Mouse (Mus musculus) heart, embryonic 13.5 days (tissue): Measurements from ENCODE around the gene Lipe. TPM values are rescaled to one million over a fixed set of nuclear protein-coding genes. Genes with fewer than 3 reads are reported as not detected.

ENCODE experiments used
- ATAC-seq: fragments of 200-750 bp; cut with Nextera tagmentation; 2 replicates; pipeline ENCODE4 v1.8.0; 2017; ENCODE audit warnings: moderate TSS enrichment; ENCODE audit not compliant: insufficient number of reproducible peaks, low FRiP score, low TSS enrichment; ENCODE audit errors: extremely low read depth
- H3K27ac ChIP-seq: fragments of 300-500 bp; sonication (generic); replicated peaks from 2 replicates; pipeline ENCODE4 v1.5.1; 2015; ENCODE audit warnings: moderate library complexity, mild to moderate bottlenecking, inconsistent platforms
- H3K27me3 ChIP-seq: fragments of 300-500 bp; sonication (generic); replicated peaks from 2 replicates; pipeline ENCODE4 v1.6.1; 2015; ENCODE audit warnings: mild to moderate bottlenecking, inconsistent platforms
- H3K36me3 ChIP-seq: fragments of 300-500 bp; sonication (generic); 2 replicates; pipeline ENCODE4 v1.6.1; 2015; ENCODE audit warnings: mild to moderate bottlenecking, inconsistent platforms
- H3K4me1 ChIP-seq: fragments of 300-500 bp; sonication (generic); 2 replicates; pipeline ENCODE4 v1.6.1; 2015; ENCODE audit warnings: inconsistent platforms
- H3K4me2 ChIP-seq: fragments of 300-500 bp; sonication (generic); 2 replicates; pipeline ENCODE4 v1.6.1; 2015; ENCODE audit warnings: inconsistent platforms, mild to moderate bottlenecking, moderate library complexity
- H3K4me3 ChIP-seq: fragments of 300-500 bp; sonication (generic); 2 replicates; pipeline ENCODE4 v1.5.1; 2015; ENCODE audit warnings: moderate library complexity, mild to moderate bottlenecking, inconsistent platforms
- H3K9ac ChIP-seq: fragments of 300-500 bp; sonication (generic); 2 replicates; pipeline ENCODE4 v1.6.1; 2015; ENCODE audit warnings: inconsistent platforms, mild to moderate bottlenecking, moderate library complexity
- H3K9me3 ChIP-seq: fragments of 300-500 bp; sonication (generic); 2 replicates; pipeline ENCODE4 v1.6.1; 2016; ENCODE audit warnings: inconsistent platforms
- WGBS: fragments of 180-500 bp; shearing (Covaris S2); methylation state at CpG from one replicate; pipeline ENCODE4 v1.1.7; 2015; ENCODE audit warnings: mixed read lengths; 5-methylcytosine and 5-hydroxymethylcytosine counted together
- polyA plus RNA-seq: library from polyadenylated mRNA; unstranded; fragments of >200 nt; fragmentation: Nextera tagmentation; extraction: Ambion mirVana; gene quantifications from 2 replicates; pipeline ENCODE4 v1.2.1, GENCODE M21; 2015

The Lipe gene
- polyA plus RNA-seq = 5.7 and 6.9 TPM in 2 replicates

- Histone ChIP-seq H3K4me3 (no peak within 1 kb of the TSS), H3K4me2 (no peak within 1 kb of the TSS), H3K36me3 (no peaks in the 10 kb centered on the region), H3K9me3 (no peaks in the 10 kb centered on the region), H3K27ac (no peak within 1 kb of the TSS), H3K27me3 (no peaks in the 10 kb centered on the region), H3K4me1 (peaks cover 25% of the 10 kb centered on the region), H3K9ac (no peak within 1 kb of the TSS)
- ATAC-seq = no peak
- 73% methylated on average over 1 of the region's 1 CpGs for WGBS
Measured at GRCm38 (mm10) chr7:25398610-25399009, at the start of gene Lipe. Lipe (minus strand) TSS chr7:25398710.

- Histone ChIP-seq H3K36me3 (no peaks in the 10 kb centered on the region), H3K27ac (no peak overlapping the region), H3K9ac (no peak overlapping the region), H3K4me1 (no peaks in the 10 kb centered on the region), H3K27me3 (no peaks in the 10 kb centered on the region), H3K9me3 (no peaks in the 10 kb centered on the region), H3K4me3 (no peak overlapping the region), H3K4me2 (no peak overlapping the region)
- ATAC-seq = no peak
- 74% methylated on average over 6 of the region's 6 CpGs for WGBS
Measured at GRCm38 (mm10) chr7:25440816-25441153, 42.3 kb upstream of the Lipe start.

GRCm38 (mm10) chr7:25439978-25440815, 41.7 kb upstream of the Lipe start:
- H3K9me3 ChIP-seq = no peaks in the 10 kb centered on the region
- no peak overlapping the region for H3K4me3 ChIP-seq
- H3K9ac ChIP-seq = no peak overlapping the region
- H3K4me1 ChIP-seq = no peaks in the 10 kb centered on the region
- H3K27me3 ChIP-seq = no peaks in the 10 kb centered on the region
- no peak overlapping the region for H3K4me2 ChIP-seq
- WGBS = 76% methylated on average over 9 of the region's 9 CpGs
- H3K36me3 ChIP-seq = no peaks in the 10 kb centered on the region
- ATAC-seq = no peak
- no peak overlapping the region for H3K27ac ChIP-seq

- no peak overlapping the region for H3K4me3 ChIP-seq
- no peak overlapping the region for H3K4me2 ChIP-seq
- ATAC-seq = no peak
- no peaks in the 10 kb centered on the region for H3K4me1 ChIP-seq
- H3K9ac ChIP-seq = no peak overlapping the region
- 73% methylated on average over 8 of the region's 8 CpGs for WGBS
- H3K9me3 ChIP-seq = no peaks in the 10 kb centered on the region
- H3K27me3 ChIP-seq = no peaks in the 10 kb centered on the region
- no peaks in the 10 kb centered on the region for H3K36me3 ChIP-seq
- H3K27ac ChIP-seq = no peak overlapping the region
Measured at GRCm38 (mm10) chr7:25439124-25439822, 40.8 kb upstream of the Lipe start.

GRCm38 (mm10) chr7:25436704-25437103, 38.2 kb upstream of the Lipe start:
- no peaks in the 10 kb centered on the region for H3K9me3 ChIP-seq
- H3K36me3 ChIP-seq = no peaks in the 10 kb centered on the region
- 76% methylated on average over 2 of the region's 2 CpGs for WGBS
- no peak for ATAC-seq
- H3K4me3 ChIP-seq = no peak overlapping the region
- H3K4me1 ChIP-seq = no peaks in the 10 kb centered on the region
- H3K27ac ChIP-seq = peak overlapping the region; percentile 43; the same call in 1 of the 2 replicates
- H3K27me3 ChIP-seq = no peaks in the 10 kb centered on the region
- no peak overlapping the region for H3K9ac ChIP-seq
- no peak overlapping the region for H3K4me2 ChIP-seq

- no peaks in the 10 kb centered on the region for H3K4me1 ChIP-seq
- H3K36me3 ChIP-seq = no peaks in the 10 kb centered on the region
- no peak overlapping the region for H3K4me2 ChIP-seq
- H3K4me3 ChIP-seq = no peak overlapping the region
- no peak overlapping the region for H3K9ac ChIP-seq
- no peak for ATAC-seq
- H3K27me3 ChIP-seq = no peaks in the 10 kb centered on the region
- 65% methylated on average over 6 of the region's 6 CpGs for WGBS
- no peaks in the 10 kb centered on the region for H3K9me3 ChIP-seq
- H3K27ac ChIP-seq = peak overlapping the region; percentile 43; the same call in 1 of the 2 replicates
Measured at GRCm38 (mm10) chr7:25436226-25436625, 37.7 kb upstream of the Lipe start.

- Histone ChIP-seq H3K4me2 (no peak overlapping the region), H3K4me3 (no peak overlapping the region), H3K27me3 (no peaks in the 10 kb centered on the region), H3K4me1 (no peaks in the 10 kb centered on the region), H3K36me3 (no peaks in the 10 kb centered on the region), H3K9ac (no peak overlapping the region), H3K9me3 (no peaks in the 10 kb centered on the region), H3K27ac (no peak overlapping the region)
- no peak for ATAC-seq
- whole genome bisulfite sequencing = 70% methylated on average over 2 of the region's 2 CpGs
Measured at GRCm38 (mm10) chr7:25435546-25435851, 37.0 kb upstream of the Lipe start.

GRCm38 (mm10) chr7:25434654-25435545, 36.4 kb upstream of the Lipe start:
- Histone ChIP-seq H3K27me3 (no peaks in the 10 kb centered on the region), H3K36me3 (no peaks in the 10 kb centered on the region), H3K9me3 (no peaks in the 10 kb centered on the region), H3K4me1 (no peaks in the 10 kb centered on the region), H3K4me3 (no peak overlapping the region), H3K9ac (no peak overlapping the region), H3K4me2 (no peak overlapping the region), H3K27ac (no peak overlapping the region)
- WGBS = 84% methylated on average over 10 of the region's 10 CpGs
- no peak for ATAC-seq

GRCm38 (mm10) chr7:25433781-25434560, 35.5 kb upstream of the Lipe start:
- Histone ChIP-seq H3K27me3 (no peaks in the 10 kb centered on the region), H3K9ac (no peak overlapping the region), H3K4me2 (no peak overlapping the region), H3K4me1 (no peaks in the 10 kb centered on the region), H3K36me3 (no peaks in the 10 kb centered on the region), H3K4me3 (no peak overlapping the region), H3K27ac (no peak overlapping the region), H3K9me3 (no peaks in the 10 kb centered on the region)
- ATAC-seq = no peak
- 78% methylated on average over 9 of the region's 9 CpGs for WGBS

- H3K4me3 ChIP-seq = no peak overlapping the region
- peak overlapping the region; percentile 53 for H3K27ac ChIP-seq
- no peaks in the 10 kb centered on the region for H3K9me3 ChIP-seq
- WGBS = 29% methylated on average over 5 of the region's 5 CpGs
- H3K27me3 ChIP-seq = no peaks in the 10 kb centered on the region
- H3K4me2 ChIP-seq = no peak overlapping the region
- H3K9ac ChIP-seq = no peak overlapping the region
- ATAC-seq = no peak
- no peaks in the 10 kb centered on the region for H3K36me3 ChIP-seq
- H3K4me1 ChIP-seq = no peaks in the 10 kb centered on the region
Measured at GRCm38 (mm10) chr7:25433007-25433541, 34.6 kb upstream of the Lipe start.
